Mouse (Mus musculus) granulocyte monocyte progenitor cell, adult 5-6 weeks (primary cell): ENCODE data around the gene Clec18a. TPM values are rescaled to one million over a fixed set of nuclear protein-coding genes. Genes with fewer than 3 reads are reported as not detected.
"Not testable (repeated sequence)": the region's sequence is repeated elsewhere in the genome, so short reads cannot be mapped to it uniquely, and the experiment has no call there.

Experiments used
- ATAC-seq: replicated peaks from 2 replicates; pipeline ENCODE4 v1.8.0; 2016; ENCODE audit warnings: mild to moderate bottlenecking, moderate TSS enrichment, inconsistent platforms; ENCODE audit not compliant: poor library complexity, severe bottlenecking
- total RNA-seq, 2 experiments: library from RNA; stranded (forward) in 1 of 2; stranded (reverse) in 1 of 2; fragments of 200-712, 200-1000 nt in 1 of 2; fragments of >200 nt in 1 of 2; fragmentation: Nextera tagmentation in 1 of 2; gene quantifications; 2 replicates each; pipeline ENCODE4 v1.2.3; 2014 to 2017

Gene Clec18a
- total RNA-seq, 2 experiments from 2014 or later, result not detected

DNA sequence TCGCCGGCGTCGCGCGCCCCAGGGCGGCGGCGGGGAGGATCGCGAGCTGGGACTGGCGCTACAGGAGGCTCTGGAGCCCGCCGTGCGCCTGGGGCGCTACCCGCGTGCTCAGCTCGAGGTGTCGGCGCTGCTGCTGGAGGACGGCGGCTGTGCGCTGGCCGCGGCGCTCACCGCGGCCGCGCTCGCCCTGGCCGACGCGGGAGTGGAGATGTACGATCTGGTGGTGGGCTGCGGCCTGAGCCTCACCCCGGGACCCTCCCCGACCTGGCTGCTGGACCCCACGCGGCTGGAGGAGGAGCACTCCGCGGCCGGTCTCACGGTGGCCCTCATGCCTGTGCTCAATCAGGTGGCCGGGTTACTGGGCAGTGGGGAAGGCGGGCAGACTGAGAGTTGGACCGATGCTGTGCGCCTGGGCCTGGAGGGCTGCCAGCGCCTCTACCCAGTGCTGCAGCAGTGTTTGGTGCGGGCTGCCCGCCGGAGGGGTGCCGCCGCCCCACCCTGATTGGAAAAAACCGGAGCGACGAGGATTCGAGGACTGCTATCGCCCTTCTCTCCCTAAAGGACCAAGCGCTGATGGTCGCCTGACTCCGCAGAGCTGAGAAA lies 35.4 kb downstream of the Clec18a start:
- peak; percentile 10 for ATAC-seq

DNA sequence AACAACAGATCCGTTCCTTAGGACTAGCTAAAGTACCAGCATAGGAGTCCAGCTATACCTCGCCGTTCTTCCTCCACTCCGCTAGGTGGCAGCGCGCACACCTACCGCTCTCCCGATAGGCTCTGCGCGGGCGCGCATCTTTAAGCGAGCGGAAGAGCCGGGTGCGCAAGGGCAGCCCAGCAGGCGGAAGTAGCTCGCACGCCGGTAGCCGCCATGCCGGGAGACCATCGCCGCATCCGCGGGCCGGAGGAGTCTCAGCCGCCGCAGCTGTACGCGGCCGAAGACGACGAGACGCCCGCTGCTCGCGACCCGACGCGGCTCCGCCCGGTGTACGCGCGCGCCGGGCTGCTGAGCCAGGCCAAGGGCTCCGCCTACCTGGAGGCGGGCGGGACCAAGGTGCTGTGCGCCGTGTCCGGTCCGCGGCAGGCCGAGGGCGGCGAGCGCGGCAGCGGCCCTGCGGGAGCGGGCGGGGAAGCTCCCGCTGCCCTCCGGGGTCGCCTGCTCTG lies 36.0 kb downstream of the Clec18a start, which contains the start of gene Exosc6:
Gene Exosc6 (plus strand): TSS at position 182 of the 506 bp plus-strand sequence.
- peak; percentile 94 for ATAC-seq

DNA sequence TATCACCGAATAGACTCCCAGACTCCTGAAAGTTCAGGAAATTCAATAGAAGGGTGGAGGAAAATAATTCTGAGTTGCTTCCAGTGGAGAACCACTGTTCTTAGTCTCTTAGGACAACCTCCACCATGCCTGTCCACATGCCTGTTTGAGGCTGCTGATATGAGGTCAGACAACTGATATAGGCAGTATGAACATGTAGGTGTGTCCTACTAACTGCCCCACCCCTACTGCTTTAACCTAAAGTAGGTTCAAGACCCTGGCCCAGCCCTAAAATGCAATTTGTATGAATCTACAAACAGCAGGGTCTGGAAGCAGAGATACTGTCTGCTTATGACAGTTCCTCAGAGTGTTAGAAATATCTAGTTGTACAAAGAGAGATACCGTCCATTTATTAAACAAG lies 36.6 kb downstream of the Clec18a start:
- ATAC-seq, result no peak

DNA sequence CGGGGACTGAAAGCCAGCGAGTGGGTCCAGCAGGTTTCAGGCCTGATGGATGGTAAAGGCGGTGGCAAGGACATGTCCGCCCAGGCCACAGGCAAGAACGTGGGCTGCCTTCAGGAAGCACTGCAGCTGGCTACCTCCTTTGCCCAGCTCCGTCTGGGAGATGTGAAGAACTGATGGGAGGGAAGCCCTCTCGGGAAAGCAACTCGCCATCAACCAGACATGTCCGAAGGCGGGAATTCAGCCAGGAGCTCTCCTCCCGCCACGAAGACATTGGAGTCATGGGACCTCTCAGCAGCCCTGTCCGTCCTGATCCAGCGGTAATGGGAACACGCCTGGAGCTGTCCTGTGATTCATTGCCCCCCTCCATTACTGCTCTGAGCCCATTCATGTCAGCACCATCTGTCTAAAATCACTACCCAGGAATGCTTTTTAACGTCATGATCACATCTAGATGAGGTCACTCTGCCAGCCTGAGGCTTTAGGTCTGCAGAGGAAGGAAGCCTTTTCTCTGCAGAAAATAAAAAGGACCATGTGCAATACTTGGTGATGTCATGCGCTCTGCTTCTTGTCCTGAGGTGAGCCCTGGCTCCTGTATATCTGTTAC lies 37.1 kb downstream of the Clec18a start:
- no peak for ATAC-seq

DNA sequence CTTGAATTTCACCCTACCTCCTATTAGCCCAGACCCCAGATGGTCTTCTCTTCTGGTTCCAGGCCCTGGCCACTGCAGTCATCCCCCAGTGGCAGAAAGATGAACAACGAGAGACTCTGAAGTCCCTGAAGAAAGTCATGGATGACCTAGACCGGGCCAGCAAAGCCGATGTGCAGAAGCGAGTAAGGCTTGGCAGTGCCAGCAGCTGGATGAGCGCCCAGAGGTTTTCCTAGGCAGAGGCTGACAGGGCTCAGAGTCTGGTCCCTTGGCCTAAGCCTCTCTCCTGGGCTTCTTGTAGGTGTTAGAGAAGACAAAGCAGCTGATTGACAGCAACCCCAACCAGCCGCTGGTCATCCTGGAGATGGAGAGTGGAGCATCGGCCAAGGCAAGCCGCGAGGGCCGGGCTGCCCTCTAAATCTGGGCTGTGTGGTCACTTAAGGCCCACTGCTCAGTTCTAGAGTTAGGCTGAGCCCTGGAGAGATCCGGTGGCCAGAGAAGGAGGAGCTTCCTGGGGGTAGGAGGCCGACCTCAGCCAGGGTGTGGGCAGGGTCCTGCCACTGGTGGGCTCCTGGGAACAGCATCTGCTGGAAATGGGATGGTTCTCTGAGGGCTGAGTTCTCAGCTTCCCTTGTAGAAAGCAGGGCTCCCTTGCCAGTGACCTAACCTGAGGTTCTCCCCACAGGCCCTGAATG lies 38.3 kb downstream of the Clec18a start:
- ATAC-seq, result no peak

DNA sequence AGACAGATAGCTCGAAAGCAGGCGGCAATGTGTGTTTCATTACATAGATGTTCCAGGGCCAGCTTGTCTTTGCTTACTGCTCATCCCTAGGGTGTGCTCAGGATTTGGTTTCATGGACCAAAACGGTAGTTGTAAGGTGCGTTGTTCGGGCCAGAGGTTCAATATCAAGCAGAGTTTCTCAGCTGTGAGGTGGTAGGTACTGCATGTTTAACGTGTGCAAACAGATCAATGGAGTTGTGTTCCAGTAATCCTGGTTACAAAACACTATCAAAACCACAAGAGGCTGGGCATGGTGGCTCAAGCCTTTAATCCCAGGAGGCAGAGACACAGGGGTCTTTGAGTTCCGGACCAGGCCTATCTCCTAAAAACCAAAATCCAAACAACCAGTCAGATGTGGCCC lies 43.1 kb downstream of the Clec18a start:
- no peak for ATAC-seq

DNA sequence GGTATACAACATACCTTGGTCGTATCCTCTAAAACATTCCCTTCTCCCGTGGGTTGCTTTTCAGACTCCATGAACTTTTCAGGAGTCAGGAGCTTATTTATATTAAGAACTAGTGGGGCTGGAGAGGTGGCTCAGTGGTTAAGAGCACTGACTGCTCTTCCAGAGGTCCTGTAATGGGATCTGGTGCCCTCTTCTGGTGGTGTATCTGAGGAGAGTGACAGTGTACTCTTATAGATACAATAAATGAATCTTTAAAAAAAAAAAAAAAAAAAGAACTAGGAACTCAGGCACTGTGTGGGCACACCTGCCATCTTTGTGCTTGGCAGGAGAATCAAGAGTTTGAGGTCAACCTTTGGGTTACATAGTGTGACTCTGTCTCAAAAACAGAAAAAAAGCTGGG lies 43.5 kb downstream of the Clec18a start:
- ATAC-seq, result no peak; the same call in 1 of the 2 replicates

DNA sequence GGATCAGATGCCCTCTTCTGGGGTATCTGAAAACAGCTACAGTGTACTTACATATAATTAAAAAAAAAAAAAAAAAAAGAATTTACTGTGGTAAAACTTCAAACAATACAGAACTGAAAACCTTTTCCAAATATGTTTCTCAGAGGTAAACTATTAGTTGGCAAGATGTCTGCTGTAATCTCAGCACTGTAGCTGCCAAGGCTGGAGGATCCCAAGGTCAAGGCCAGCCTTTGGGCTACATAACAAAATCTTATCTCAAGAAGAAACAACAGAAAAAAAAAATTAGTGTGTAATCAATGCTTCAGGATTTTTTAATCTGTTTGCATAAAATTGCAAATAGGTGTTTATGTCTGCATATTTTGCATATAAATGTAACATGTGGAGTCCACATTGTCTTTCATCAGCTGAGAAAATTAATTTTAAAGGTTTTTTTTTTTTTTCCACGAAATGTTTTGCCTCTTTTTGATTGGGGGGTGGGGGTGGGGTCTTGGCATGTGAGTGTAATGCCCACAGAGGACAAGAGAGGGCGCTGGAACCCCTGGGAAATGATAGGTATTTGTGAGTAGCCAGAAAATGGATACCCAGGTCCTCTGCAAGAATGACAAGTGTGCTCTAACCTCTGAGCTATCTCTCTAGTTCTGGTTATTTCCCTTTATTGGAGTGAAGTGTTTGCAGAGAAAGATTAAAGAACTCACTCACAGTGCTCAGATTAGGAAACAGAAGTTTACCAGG lies 48.1 kb downstream of the Clec18a start:
- peak; percentile 63 for ATAC-seq

DNA sequence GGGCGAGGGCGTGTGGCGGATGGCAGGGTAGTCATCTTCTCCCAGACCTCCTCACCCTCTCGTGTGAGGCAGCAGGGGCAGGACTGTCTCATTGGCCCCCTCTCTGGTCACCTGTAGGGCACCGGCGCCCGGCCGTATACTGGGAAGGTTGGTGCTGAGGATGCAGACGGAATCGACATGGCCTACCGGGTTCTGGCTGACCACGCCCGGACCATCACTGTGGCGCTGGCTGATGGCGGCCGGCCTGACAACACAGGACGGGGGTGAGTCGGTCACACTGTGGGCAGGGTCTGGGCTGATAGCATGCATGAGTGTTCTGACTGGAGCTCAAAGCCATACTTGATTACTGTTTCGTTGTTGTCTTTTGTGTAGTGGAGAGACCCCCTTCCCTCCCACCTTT lies 49.7 kb downstream of the Clec18a start:
- no peak for ATAC-seq

DNA sequence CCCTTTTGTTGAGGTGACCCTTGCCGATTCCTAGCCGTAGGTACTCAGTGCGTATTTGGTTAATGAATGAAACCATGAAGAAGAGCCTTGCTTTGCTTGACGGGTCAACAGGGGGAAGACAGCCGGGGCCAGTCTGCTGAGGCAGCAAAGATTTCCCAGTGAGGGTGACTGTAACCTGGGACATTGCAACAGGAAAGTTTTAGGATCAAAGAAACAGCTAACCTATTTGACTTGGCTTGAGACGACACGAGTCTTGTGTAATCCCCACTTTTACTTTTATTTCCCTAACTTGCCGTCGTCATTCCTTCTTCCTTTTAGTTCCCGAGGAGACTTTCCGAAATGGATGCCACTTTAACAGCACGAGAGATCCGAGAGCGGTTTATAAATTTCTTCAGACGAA lies 55.6 kb downstream of the Clec18a start:
- no peak for ATAC-seq

DNA sequence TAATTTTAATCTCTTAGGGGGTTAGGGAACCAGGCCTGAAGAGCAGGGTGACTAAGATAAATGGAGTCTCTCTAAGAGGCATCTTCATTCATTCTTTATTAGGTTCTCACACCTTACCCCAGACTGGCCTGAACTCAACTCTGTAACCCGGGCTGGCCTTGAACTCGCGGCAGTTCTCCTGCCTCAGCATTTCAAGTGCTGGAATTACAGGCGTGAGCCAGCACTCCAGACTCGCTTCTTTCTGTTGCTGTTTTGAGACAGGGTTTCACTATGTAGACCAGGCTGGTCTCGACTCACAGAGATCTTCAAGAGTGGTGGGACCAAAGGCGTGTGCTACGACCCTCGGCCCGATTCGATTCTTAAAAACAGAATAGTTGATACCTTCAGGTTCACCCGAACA lies 58.0 kb downstream of the Clec18a start:
- no peak for ATAC-seq

DNA sequence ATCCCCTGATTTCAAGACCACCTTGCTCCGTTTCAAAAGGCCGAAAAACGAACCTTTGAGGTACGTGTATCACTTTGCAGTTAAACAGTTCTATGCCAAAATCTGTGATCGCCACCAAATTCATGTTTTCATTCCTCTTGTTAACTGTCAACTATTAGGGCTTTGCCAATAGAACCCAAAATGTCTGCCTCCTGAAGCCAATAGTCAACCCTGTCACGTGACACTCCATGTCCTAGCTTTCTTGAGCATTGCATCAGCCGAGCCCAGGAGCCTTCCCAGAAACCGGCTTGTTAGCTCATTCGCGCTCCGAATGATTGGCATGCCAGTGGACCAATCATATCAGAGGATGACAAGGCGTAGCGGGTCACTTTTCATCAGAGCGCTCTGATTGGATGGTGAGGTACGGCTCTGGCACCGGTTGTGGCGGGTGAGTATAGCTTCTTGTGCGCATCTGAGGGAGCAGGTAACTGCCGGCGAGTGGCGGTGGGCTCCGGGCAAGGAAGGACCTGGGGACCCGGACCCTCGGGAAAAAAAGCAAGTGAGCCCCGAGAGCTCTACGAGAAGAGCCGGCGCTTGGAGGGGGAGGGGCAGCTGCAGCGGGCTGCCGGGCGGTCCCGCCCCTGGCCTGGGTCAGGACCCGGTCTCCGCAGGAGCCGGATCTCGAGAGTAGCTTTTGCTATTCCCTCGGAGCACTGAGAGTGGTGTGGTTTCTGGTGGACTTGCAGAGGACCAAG lies 58.6 kb downstream of the Clec18a start:
- ATAC-seq, result peak; percentile 98

DNA sequence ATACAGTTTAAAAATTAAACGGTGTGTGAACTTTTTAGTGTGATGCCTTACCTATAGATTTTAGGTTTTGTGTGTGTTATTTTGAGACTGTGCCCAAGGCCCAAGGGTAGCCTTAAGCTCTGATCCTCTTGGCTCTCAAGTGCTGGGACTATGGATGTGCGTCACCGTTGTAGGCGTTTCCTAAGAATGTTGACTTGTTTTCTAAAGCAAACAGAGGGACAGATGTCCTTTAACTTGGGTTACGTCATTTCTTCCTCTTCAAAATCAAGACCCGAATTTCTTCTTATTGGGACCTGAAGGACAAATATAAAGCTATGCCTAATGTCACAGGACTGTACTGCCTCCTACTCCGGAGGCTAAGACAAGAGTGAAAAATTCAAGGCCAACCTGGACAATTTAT lies 59.3 kb downstream of the Clec18a start, which contains the start of gene Aars:
Gene Aars (plus strand): TSS at position 229 of the 400 bp plus-strand sequence.
- ATAC-seq, result no peak

DNA sequence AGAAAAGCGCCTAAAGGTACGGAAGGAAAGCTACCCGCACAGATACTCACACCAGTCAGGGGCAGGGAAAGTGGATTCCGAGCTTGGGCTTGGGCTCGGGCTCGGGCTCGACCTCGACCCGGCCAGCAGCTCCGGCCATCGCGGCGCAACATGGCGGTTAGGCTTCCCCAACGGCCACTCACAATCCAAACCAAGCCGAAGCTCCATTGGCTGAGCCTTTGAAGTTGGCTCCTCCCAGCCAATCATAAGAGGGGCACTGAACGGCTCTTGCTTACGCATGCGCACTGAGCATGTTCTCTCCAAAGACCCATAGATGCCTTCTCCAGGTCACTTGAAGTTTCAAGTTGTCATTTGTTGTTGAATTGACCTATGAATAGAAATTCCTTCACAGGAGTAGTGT lies 60.7 kb downstream of the Clec18a start, which contains the start of gene Ddx19b:
Gene Ddx19b (minus strand): TSS at position 180 of the 400 bp plus-strand sequence.
- ATAC-seq, result no peak

DNA sequence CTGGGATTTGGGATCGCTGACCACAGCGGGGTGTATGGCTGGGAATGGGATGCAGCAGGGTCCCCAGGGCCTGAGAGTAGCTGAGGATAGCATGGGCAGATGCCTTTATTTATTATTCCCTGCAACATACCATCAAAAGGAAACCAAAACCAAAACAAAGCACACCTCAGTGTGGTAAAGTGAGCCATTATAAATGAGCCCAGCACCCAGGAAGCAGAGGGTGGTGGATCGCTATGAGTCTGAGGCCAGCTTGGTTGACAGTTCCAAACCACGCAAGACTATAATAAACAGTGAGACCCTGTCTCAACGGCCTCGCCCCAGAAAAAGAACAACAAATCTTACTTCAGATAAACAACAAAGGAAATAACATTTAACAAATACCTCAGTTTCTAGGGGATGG lies 62.2 kb downstream of the Clec18a start:
- no peak for ATAC-seq

DNA sequence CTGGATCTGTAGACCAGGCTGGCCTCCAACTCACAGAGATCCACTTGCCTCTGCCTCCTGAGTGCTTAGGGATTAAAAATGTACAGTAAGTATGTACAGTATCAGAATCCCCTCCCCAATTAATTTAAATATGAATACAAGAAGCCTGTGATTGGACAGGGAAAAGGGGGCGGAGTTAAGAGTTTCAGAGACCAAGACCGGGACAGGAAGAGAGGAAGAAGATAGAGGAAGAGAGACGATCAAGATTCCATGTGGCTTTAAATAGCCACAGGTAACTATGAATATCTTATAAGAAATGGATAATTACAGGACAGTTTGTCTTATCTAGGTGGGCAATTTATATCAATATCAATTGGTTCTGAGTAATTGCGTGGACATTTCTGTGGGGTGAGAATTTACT lies 62.6 kb downstream of the Clec18a start:
- ATAC-seq, result peak; percentile 10; the same call in 1 of the 2 replicates

DNA sequence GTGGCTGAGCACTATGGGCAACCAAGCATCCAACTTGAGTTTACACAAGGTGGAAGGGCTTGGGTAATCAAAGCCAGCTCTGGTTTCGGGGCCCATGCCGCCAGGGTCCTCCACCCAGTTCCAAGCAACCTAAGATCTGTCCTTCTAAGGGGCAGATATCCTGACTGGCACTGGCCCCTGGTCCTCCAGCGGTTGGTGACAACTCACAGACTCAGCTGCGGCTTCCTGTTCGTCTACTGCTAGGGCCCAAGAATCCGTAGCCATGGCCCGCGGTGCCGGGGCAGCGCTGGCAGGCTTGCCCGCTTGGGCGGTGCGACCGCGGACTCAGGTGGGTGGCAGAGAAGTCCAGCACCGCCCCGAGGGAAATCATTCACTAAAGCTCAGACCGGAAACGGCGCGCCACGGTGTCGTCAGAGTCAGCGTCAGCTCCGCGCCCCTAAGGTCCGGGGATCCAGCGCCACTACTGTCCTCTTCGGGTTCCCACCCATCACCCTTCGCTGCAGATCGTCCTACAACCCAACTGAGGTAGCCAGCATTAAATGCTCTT lies 64.8 kb downstream of the Clec18a start:
- peak; percentile 96 for ATAC-seq

DNA sequence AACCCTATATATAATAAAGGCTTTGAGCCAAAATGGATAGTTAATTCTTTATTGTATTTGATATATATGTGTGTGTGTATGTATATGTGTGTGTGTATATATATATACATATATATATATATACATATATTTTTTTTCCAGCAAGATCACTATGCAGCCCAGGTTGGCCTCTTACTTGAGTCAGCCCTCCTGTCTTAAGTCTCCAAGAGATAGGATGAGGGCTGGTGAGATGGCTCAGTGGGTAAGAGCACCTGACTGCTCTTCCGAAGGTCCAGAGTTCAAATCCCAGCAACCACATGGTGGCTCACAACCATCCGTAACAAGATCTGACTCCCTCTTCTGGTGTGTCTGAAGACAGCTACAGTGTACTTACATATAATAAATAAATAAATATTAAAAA lies 65.6 kb downstream of the Clec18a start:
- ATAC-seq, result not testable (repeated sequence)

DNA sequence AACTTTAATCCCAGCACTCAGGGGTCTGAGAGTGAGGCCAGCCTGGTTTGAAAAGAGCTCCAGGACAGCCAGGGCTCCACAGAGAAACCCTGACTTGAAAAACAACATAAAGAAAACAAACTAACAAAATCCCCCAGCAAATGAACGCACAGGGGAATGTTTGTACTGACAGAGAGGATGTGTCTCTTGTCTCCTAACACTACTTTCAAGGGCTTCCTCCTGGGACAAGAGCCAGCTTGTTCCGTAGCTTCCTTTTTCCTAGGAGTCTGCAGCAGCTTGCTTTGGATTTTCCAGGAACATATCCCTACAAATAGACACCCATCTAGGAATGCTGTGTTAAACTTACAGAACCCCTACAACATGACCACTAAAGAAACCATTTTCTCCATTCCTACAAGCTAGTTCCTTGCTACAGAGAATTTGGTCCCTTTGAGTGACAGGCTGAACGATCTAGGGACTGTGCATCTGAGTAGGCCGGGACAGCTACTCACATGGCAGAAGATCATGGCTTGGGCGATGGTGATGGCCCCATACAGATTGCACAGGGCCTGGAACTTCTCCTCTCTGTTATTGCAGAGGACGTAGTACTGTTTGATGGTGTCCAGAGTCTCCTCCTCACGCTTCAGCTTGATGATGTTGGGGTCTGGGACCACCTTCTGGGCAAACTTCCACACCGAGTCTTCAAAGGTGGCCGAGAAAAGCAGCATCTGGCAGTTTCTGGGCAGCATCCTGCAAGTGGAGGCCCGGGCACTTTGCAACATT lies 81.8 kb downstream of the Clec18a start:
- not testable (repeated sequence) for ATAC-seq
